Mouse (Mus musculus): Measurements from ENCODE around the gene Cog6. TPM values are rescaled to one million over a fixed set of nuclear protein-coding genes. Genes with fewer than 3 reads are reported as not detected.

Gene Cog6
- total RNA-seq, 4 experiments from 2014 or later: 36.2 to 44.2 (median 40.9) TPM

- DNase-seq (ENCODE audit: low spot score in 2 of 2): no peak
Measured at GRCm38 (mm10) chr3:52963441-52963840, 53.6 kb downstream of the Cog6 start.

DNA sequence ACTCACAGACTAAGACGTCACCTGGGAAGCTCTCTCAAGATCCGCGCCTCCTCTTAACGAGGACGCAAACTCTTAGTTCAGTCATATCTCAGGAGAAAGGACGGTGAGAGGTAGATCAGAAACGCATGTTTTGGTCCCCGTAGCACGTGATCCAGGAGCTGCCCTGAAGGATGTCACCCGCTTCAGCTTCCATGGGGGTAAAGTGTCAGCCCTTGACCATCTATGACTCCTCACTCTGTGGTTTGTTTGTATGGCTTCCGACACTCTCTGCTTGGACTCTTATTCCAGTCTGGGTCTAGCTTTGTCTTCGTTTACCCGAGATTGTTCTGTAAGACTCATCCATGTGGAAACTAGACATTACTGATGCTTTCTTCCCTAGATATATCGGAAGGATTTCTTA lies 54.6 kb downstream of the Cog6 start:
- no peak for DNase-seq (ENCODE audit: low spot score in 2 of 2)

GRCm38 (mm10) chr3:52961661-52962060 lies 55.4 kb downstream of the Cog6 start:
- no peak for DNase-seq (ENCODE audit: low spot score in 2 of 2)

- DNase-seq (ENCODE audit: low spot score in 2 of 2): no peak
Measured at GRCm38 (mm10) chr3:52960951-52961350, 56.1 kb downstream of the Cog6 start.

DNA sequence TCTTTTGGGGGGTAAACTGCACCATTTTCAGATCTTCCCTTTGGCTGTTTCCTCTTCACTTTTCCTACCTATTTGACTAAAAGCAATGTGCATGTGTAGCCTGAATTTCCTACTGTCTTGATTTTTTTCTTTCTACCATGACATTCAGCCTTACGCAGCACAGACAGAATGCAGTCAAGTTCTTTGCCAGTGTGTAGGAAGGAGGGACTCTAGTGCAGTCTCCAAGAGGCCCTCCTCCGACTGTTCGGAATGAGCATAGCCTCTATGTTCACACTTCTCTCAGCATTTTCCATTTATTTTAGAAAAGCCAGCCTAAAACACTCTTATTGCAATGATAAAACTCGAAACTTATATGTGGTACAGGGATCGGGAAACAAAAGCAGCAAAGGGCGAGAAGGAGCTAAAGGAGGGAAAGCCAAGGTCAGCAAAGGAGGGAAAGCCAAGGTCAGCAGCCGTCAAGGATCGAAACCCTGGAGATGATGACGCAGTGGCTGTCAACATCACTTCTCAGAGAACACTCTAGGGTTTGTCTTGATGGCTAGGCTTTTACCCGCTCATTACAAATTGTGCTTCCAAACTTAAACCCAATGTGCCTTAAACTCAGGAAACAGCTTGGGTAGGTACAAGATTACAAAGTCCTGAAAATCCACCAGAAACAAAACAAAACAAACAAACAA lies 58.5 kb downstream of the Cog6 start:
- DNase-seq (ENCODE audit: low spot score in 2 of 2): no peak

- no peak for DNase-seq (ENCODE audit: low spot score in 2 of 2)
Measured at GRCm38 (mm10) chr3:52957861-52958260, 59.2 kb downstream of the Cog6 start.

DNA sequence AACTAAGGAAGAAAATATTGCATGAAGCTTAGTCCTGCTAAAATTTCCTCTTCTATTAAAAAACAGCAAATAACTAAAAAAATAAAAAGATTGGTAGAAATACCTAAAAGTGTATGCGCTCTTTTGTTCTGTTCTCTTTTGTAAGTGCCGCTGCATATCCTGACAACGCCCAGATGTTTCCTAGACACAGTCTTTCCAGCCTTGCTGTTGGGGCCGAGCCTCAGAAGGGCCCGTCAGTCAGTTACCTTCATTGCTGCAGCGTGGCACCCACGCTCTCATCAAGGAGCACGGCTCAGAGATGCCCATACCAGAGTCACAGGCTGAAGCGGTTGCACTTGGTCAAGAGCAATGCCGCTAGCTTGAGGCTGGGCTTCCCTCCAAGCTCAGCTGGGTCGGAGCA lies 60.8 kb downstream of the Cog6 start:
- no peak for DNase-seq (ENCODE audit: low spot score in 2 of 2)

- no peak for DNase-seq (ENCODE audit: low spot score in 2 of 2)
Measured at GRCm38 (mm10) chr3:52955481-52956019, 61.5 kb downstream of the Cog6 start.

- DNase-seq (ENCODE audit: low spot score in 2 of 2): no peak
Measured at GRCm38 (mm10) chr3:52954656-52955055, 62.4 kb downstream of the Cog6 start.

DNA sequence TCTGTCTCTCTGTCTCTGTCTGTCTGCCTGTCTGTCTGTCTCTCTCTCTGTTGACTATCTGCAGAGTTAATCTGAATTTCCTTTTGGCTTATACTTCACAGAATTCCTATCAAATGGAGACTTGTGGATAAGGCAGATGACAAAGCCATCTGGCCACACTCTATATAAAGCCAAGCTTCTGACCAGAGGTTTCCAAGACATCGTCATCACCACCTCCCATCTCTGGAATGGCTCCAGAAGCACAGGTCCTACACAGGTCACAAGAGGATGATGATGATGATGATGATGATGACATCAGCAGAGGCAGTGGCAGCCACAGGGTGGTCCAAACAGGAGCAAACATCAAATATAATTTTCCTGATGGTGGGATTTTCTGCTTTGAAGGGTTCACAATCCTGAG lies 63.2 kb downstream of the Cog6 start:
- no peak for DNase-seq (ENCODE audit: low spot score in 2 of 2)

- DNase-seq (ENCODE audit: low spot score in 2 of 2): no peak
Measured at GRCm38 (mm10) chr3:52948824-52949223, 68.2 kb downstream of the Cog6 start.

DNA sequence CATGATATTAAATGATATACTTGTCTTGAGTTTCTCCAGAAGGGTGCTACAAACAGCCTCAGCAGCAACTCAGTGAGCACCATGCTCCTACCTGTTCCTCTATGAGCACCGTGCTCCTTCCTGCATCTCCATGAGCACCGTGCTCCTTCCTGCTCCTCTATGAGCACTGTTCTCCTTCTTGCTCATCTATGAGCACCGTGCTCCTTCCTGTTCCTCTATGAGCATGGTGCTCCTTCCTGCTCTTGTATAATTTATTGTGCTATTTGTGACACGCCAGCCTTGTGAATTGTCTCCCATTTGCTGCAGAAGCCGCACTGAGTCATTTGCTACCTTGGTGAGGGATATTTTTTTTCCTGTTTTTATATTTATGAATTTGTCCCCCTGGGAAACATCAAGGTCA lies 69.6 kb downstream of the Cog6 start:
- no peak for DNase-seq (ENCODE audit: low spot score in 2 of 2)

DNA sequence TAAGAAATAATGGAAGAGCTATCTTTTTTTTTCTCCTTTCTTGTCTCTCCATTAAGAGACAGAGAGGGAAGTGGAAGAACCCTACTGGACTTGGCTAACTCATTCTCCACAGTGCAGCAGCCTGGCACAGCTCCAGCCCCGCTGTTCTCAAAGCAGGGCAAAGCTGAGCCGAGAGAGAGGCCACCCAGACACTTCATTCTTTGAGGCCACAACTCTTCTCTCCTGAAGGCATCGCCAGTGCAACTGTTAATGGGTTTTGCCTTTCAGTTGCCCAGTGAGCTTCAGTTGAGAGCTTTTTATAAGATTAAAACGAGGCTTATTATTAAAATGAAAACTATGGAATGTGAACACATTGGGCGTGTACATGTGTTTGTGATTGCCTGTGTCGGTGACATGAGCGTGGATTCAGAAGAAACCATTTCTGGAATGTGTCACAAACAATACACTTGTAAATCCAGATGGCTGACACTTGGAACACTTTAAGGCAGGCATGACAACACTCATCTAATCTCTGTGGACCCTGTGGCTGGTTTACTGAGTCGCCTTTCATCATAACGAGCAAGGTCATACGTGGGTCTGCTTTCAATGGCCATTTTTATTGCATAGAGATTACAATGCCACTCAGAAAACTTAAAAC lies 76.1 kb downstream of the Cog6 start:
- peak in 1 of 2 experiments; percentile 39 for DNase-seq (ENCODE audit: low spot score in 2 of 2)

DNA sequence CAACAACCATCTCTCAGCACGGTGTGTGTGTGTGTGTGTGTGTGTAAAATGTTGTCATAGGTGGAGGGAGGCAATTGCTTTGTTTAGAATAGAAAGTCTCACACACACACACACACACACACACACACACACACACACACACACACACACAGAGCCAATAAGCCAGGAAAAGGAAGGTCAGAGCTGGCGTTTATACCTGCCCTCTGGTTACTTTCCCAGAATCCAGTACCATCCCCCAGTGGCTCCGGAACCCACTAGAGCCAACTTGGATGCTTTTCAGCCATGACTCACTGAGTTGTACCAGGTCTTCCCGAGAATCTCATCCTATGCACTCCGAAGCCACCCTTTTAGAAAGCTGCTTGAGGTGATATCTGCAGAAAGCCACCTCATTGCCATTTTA lies 78.6 kb downstream of the Cog6 start:
- DNase-seq (ENCODE audit: low spot score in 2 of 2): no peak

DNA sequence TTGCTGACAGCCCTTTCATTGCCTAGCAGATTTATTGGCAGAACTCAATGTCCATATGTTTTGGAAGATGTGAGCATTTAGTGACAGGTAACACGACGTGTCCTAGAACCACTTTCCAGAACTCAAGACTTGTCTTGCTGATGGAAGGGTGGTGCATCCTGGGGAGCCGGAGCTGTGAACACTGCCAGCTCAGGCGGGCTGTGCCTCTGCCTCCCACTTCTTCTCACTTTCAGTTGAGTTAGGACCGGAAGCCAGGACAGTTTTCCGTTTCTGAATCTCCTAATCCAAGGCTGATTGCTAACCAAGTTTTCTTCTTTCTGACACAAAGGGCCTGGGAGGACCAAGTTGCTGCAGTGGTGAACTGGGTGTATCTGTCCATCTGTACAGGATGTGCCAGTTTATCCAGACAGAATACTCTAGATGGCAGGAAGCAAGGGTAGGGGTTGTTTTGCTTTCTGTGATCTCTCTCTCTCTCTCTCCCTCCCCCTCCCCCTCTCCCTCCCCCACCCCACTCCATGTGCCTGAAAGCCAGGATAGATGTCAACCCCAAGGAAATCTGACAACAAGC lies 79.2 kb downstream of the Cog6 start:
- DNase-seq (ENCODE audit: low spot score in 2 of 2): no peak

- DNase-seq (ENCODE audit: low spot score in 2 of 2): no peak
Measured at GRCm38 (mm10) chr3:52931956-52932355, 85.1 kb downstream of the Cog6 start.

Other genes starting within 250 kb of the Cog6 start
- 10 to 100 TPM; 16.6 to 21.7 (median 19.1) TPM for gene Lhfp, start 24.3 kb upstream of the Cog6 start, total RNA-seq (2022)